Mouse (Mus musculus) MEL (cell line): ENCODE results near the gene Tmem121. TPM values are rescaled to one million over a fixed set of nuclear protein-coding genes. Genes with fewer than 3 reads are reported as not detected.
A peak's percentile ranks its signal among the peaks of the same experiment; 100 is the strongest.

Experiments
- DNase-seq: peaks from one replicate; pipeline ENCODE4 v3.0.0; 2011; ENCODE audit warnings: low read depth, low spot score
- H3K27ac ChIP-seq: 2 replicates; pipeline ENCODE4 v1.5.1; 2012; ENCODE audit warnings: low read depth, mild to moderate bottlenecking, control low read depth, low read length, moderate library complexity; ENCODE audit not compliant: control insufficient read depth
- H3K27me3 ChIP-seq, 2 experiments: fragments of 150-350 bp in 1 of 2; sonication (generic) in 1 of 2; 2 replicates each; pipeline ENCODE4 v1.6.1; 2012; ENCODE audit warnings: low read length in 2 of 2, mild to moderate bottlenecking in 2 of 2, improper control_type of control experiment in 1 of 2, moderate library complexity in 1 of 2; ENCODE audit not compliant: insufficient read depth in 2 of 2, control insufficient read depth in 1 of 2
- H3K36me3 ChIP-seq, 2 experiments: 2 replicates each; pipeline ENCODE4 v1.6.1; 2012 to 2014; ENCODE audit warnings: low read length in 2 of 2, improper control_type of control experiment in 1 of 2, inconsistent platforms in 1 of 2, mild to moderate bottlenecking in 1 of 2; ENCODE audit not compliant: insufficient read depth in 2 of 2, control insufficient read depth in 1 of 2
- H3K4me1 ChIP-seq, 2 experiments: fragments of 150-350 bp in 1 of 2; sonication (generic) in 1 of 2; 2 replicates each; pipeline ENCODE4 v1.6.1; 2012; ENCODE audit warnings: low read length in 2 of 2, improper control_type of control experiment in 1 of 2, mild to moderate bottlenecking in 1 of 2; ENCODE audit not compliant: insufficient read depth in 2 of 2, control insufficient read depth in 1 of 2
- H3K4me3 ChIP-seq, 2 experiments: fragments of 150-350 bp in 1 of 2; sonication (generic) in 1 of 2; 2 replicates each; pipeline ENCODE4 v1.5.1; 2012; ENCODE audit warnings: low read depth in 2 of 2, low read length in 2 of 2, mild to moderate bottlenecking in 2 of 2, moderate library complexity in 2 of 2, control low read depth in 1 of 2, improper control_type of control experiment in 1 of 2; ENCODE audit not compliant: control insufficient read depth in 1 of 2, insufficient read depth in 1 of 2
- H3K79me2 ChIP-seq: 2 replicates; pipeline ENCODE4 v1.6.1; 2012; ENCODE audit warnings: mild to moderate bottlenecking, low read length, moderate library complexity; ENCODE audit not compliant: control insufficient read depth, poor library complexity, insufficient read depth
- H3K9ac ChIP-seq: 2 replicates; pipeline ENCODE4 v1.6.1; 2012; ENCODE audit warnings: low read depth, mild to moderate bottlenecking, control low read depth, low read length, moderate library complexity; ENCODE audit not compliant: control insufficient read depth, poor library complexity, severe bottlenecking
- H3K9me3 ChIP-seq: fragments of 150-350 bp; sonication (generic); replicated peaks from 2 replicates; pipeline ENCODE4 v1.6.1; 2012; ENCODE audit warnings: mild to moderate bottlenecking, low read length, improper control_type of control experiment, moderate library complexity; ENCODE audit not compliant: insufficient read depth
- CTCF ChIP-seq, 3 experiments: IDR thresholded peaks in 2 of 3; conservative IDR thresholded peaks in 1 of 3; 2 replicates each; pipeline ENCODE4 v1.5.1; 2011 to 2012; ENCODE audit warnings: low read length in 3 of 3, low read depth in 2 of 3, mild to moderate bottlenecking in 2 of 3, improper control_type of control experiment in 1 of 3, inconsistent platforms in 1 of 3, mixed read lengths in 1 of 3, moderate library complexity in 1 of 3; ENCODE audit not compliant: control insufficient read depth in 1 of 3, insufficient read depth in 1 of 3, poor library complexity in 1 of 3, severe bottlenecking in 1 of 3
- E2F4 ChIP-seq: IDR thresholded peaks from 2 replicates; pipeline ENCODE4 v1.6.1; 2011; ENCODE audit warnings: low read depth, low read length, improper control_type of control experiment, borderline replicate concordance
- ELF1 ChIP-seq: IDR thresholded peaks from 2 replicates; pipeline ENCODE4 v1.6.1; 2014; ENCODE audit warnings: low read depth, mild to moderate bottlenecking, inconsistent platforms, low read length, improper control_type of control experiment, moderate library complexity
- EP300 ChIP-seq, 2 experiments: IDR thresholded peaks; 2 replicates each; pipeline ENCODE4 v1.6.1; 2011; ENCODE audit warnings: improper control_type of control experiment in 2 of 2, low read length in 2 of 2, low read depth in 1 of 2, mild to moderate bottlenecking in 1 of 2
- ETS1 ChIP-seq: IDR thresholded peaks from 2 replicates; pipeline ENCODE4 v1.6.1; 2012; ENCODE audit warnings: low read depth, mild to moderate bottlenecking, inconsistent platforms, low read length, improper control_type of control experiment, moderate library complexity
- GATA1 ChIP-seq: IDR thresholded peaks from 2 replicates; pipeline ENCODE4 v1.6.1; 2011; ENCODE audit warnings: low read depth, low read length, improper control_type of control experiment
- HCFC1 ChIP-seq: IDR thresholded peaks from 2 replicates; pipeline ENCODE4 v1.6.1; 2012; ENCODE audit warnings: low read depth, mild to moderate bottlenecking, inconsistent platforms, low read length, improper control_type of control experiment, moderate library complexity
- KAT2A ChIP-seq: conservative IDR thresholded peaks from 2 replicates; pipeline ENCODE4 v1.6.1; 2012; ENCODE audit warnings: low read depth, low read length, improper control_type of control experiment, inconsistent platforms
- MAX ChIP-seq: IDR thresholded peaks from 2 replicates; pipeline ENCODE4 v1.6.1; 2011; ENCODE audit warnings: low read length, improper control_type of control experiment
- MAZ ChIP-seq: IDR thresholded peaks from 2 replicates; pipeline ENCODE4 v1.6.1; 2012; ENCODE audit warnings: low read depth, mild to moderate bottlenecking, inconsistent platforms, low read length, improper control_type of control experiment
- MXI1 ChIP-seq: IDR thresholded peaks from 2 replicates; pipeline ENCODE4 v1.6.1; 2011; ENCODE audit warnings: mild to moderate bottlenecking, low read depth, low read length, improper control_type of control experiment
- MYB ChIP-seq: IDR thresholded peaks from 2 replicates; pipeline ENCODE4 v1.6.1; 2011; ENCODE audit warnings: mild to moderate bottlenecking, low read depth, low read length, improper control_type of control experiment
- NELFE ChIP-seq: IDR thresholded peaks from 2 replicates; pipeline ENCODE4 v1.6.1; 2011; ENCODE audit warnings: low read depth, low read length, improper control_type of control experiment
- NRF1 ChIP-seq: IDR thresholded peaks from 2 replicates; pipeline ENCODE4 v1.6.1; 2014; ENCODE audit warnings: low read depth, mild to moderate bottlenecking, inconsistent platforms, low read length, improper control_type of control experiment, moderate library complexity; ENCODE audit not compliant: poor library complexity, insufficient read depth, severe bottlenecking
- RAD21 ChIP-seq: IDR thresholded peaks from 2 replicates; pipeline ENCODE4 v1.6.1; 2011; ENCODE audit warnings: mild to moderate bottlenecking, low read depth, low read length, improper control_type of control experiment
- RCOR1 ChIP-seq: IDR thresholded peaks from 2 replicates; pipeline ENCODE4 v1.6.1; 2012; ENCODE audit warnings: low read depth, mild to moderate bottlenecking, inconsistent platforms, low read length, improper control_type of control experiment
- SMC3 ChIP-seq: IDR thresholded peaks from 2 replicates; pipeline ENCODE4 v1.6.1; 2011; ENCODE audit warnings: low read depth, low read length, improper control_type of control experiment
- TAL1 ChIP-seq: IDR thresholded peaks from 2 replicates; pipeline ENCODE4 v1.6.1; 2012; ENCODE audit warnings: mild to moderate bottlenecking, inconsistent platforms, low read length, moderate library complexity, mixed read lengths
- TBP ChIP-seq: IDR thresholded peaks from 2 replicates; pipeline ENCODE4 v1.8.0; 2011; ENCODE audit warnings: low read depth, low read length, improper control_type of control experiment
- TCF12 ChIP-seq: IDR thresholded peaks from 2 replicates; pipeline ENCODE4 v1.6.1; 2014; ENCODE audit warnings: low read depth, mild to moderate bottlenecking, inconsistent platforms, low read length, improper control_type of control experiment, moderate library complexity
- ZC3H11A ChIP-seq: IDR thresholded peaks from 2 replicates; pipeline ENCODE4 v1.6.1; 2012; ENCODE audit warnings: low read depth, mild to moderate bottlenecking, inconsistent platforms, low read length, improper control_type of control experiment
- polyA plus RNA-seq, 2 experiments: library from polyadenylated mRNA; stranded (reverse) in 1 of 2; unstranded in 1 of 2; fragments of >175 nt in 1 of 2; fragments of >200 nt in 1 of 2; gene quantifications; 2 replicates each; pipeline versions ENCODE4 v1.2.1 to v1.2.4; 2012; ENCODE audit warnings: low replicate concordance in 2 of 2, low read depth in 1 of 2; ENCODE audit not compliant: insufficient read length in 2 of 2, insufficient read depth in 1 of 2, missing spikeins in 1 of 2
- total RNA-seq: library from RNA; depleted of rRNA; stranded (reverse); fragments of 300-350 nt; gene quantifications from 2 replicates; pipeline ENCODE4 v1.2.3, GENCODE M21; 2012

The Tmem121 gene
- total and polyA plus RNA-seq, 3 experiments, result 17.0 to 35.2 TPM; not detected in 1

DNA sequence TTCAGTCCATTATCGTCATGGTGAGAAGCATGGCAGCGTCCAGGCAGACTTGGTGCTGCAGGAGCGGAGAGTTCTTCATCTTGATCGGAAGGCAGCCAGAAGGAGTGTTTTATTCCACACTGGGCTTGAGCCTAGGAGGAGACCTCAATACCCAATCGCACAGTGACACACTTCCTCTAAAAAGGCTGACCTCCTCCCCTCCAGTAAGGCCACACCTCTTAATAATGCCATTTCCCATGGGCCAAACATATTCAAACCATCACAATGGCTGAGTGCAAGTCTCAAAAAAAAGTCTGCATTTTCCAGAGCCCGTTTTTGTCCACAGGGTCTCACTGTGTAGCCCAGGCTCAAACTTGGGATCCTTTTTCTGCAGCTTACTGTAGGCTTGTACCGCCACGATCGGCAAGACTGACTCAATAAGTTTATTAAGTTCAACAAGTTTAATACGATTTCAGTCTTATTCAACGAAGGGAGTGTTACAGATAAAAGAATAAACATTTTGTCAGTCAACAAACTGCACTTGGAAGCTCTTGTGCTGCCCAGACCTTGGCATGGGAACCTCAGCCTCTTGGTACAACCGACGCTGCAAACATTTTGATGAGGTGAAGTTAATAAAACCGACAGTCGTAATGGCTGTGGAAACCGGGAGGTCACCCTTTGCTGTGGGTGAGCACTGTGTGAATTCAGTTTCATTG is 29.4 kb downstream of the Tmem121 start (continued):
- TF ChIP-seq TBP, result peak; percentile 93
- peak; percentile 4; the same call in 1 of the 2 replicates for TF ChIP-seq NRF1
- TF ChIP-seq MYB, result 0 out of 2 replicates have a peak, but pooled peaks have one; percentile 22
- TF ChIP-seq ETS1, result peak; percentile 77
- TF ChIP-seq MXI1, result peak; percentile 10; the same call in 1 of the 2 replicates
- peak; percentile 36; the same call in 1 of the 2 replicates for TF ChIP-seq HCFC1
- TF ChIP-seq, all 39 proteins: peak for 23

- Histone ChIP-seq H3K4me1 (peaks cover 18 to 38% of the 10 kb centered on the region in 2 experiments), H3K27me3 (no peaks in the 10 kb centered on the region), H3K36me3 (peaks cover 0 to 18% of the 10 kb centered on the region in 2 experiments; a peak in 2 of 4 replicates), H3K9ac (peak overlapping the region; percentile 54), H3K9me3 (no peaks in the 10 kb centered on the region), H3K79me2 (peaks cover 9% of the 10 kb centered on the region), H3K27ac (peak overlapping the region; percentile 74), H3K4me3 (peak overlapping the region; percentile 37 to 47)
- peak; percentile 94 for DNase-seq
- TF ChIP-seq RCOR1 (no peak), RAD21 (peak; percentile 69), ELF1 (0 out of 2 replicates have a peak, but pooled peaks have one; percentile 17), NELFE (no peak), EP300 (IDR thresholded peaks at IDR 0.05; ENCODE audit: low read depth in 1 of 2, low read length in 2 of 2) (0 out of 4 replicates have a peak, but pooled peaks have one; percentile 21 to 27), ZC3H11A (peak; percentile 33; the same call in 1 of the 2 replicates), SMC3 (peak; percentile 62), TAL1 (no peak; the same call in 1 of the 2 replicates), GATA1 (no peak), TCF12 (peak; percentile 31; the same call in 1 of the 2 replicates), MAZ (no peak; the same call in 1 of the 2 replicates), MAX (peak; percentile 5; the same call in 1 of the 2 replicates), E2F4 (no peak), CTCF (IDR thresholded peaks at IDR 0.05 in 2 of 3, conservative IDR thresholded peaks at IDR 0.05 in 1 of 3; ENCODE audit: control insufficient read depth in 1 of 3, insufficient read depth in 1 of 3, low read depth in 2 of 3, low read length in 3 of 3, poor library complexity in 1 of 3, severe bottlenecking in 1 of 3) (peak in 2 of 3 experiments; percentile 77 to 97; a peak in 4 of 6 replicates), KAT2A (0 out of 2 replicates have a peak, but pooled peaks have one; percentile 30)
These were observed 30.1 kb downstream of the Tmem121 start for GRCm38 (mm10) chr12:113215667-113216346.
